Mouse (Mus musculus): Measurements from ENCODE around the gene Erich6b.
A peak's percentile ranks its signal among the peaks of the same experiment; 100 is the strongest.

Gene Erich6b

GRCm38 (mm10) chr14:75642080-75642479, at the start of gene Erich6b:
Gene Erich6b, plus strand, starts transcription at chr14:75642259.
- DNase-seq (ENCODE audit: low spot score in 2 of 2): no peak

- DNase-seq (ENCODE audit: low spot score in 2 of 2): no peak
Observed at GRCm38 (mm10) chr14:75592978-75593377, 49.1 kb upstream of the Erich6b start, which contains the start of gene Spert. Gene Spert, minus strand, starts transcription at chr14:75593116.

- DNase-seq (ENCODE audit: low spot score in 2 of 2): no peak
Observed at GRCm38 (mm10) chr14:75609176-75609575, 32.9 kb upstream of the Erich6b start.

- DNase-seq (ENCODE audit: low spot score in 2 of 2): no peak
Observed at GRCm38 (mm10) chr14:75616375-75616774, 25.7 kb upstream of the Erich6b start.

- DNase-seq (ENCODE audit: low spot score in 2 of 2): no peak
Observed at GRCm38 (mm10) chr14:75622984-75623383, 19.1 kb upstream of the Erich6b start.

GRCm38 (mm10) chr14:75628870-75629269, 13.2 kb upstream of the Erich6b start:
- DNase-seq (ENCODE audit: low spot score in 2 of 2): no peak

GRCm38 (mm10) chr14:75635350-75635749, 6.7 kb upstream of the Erich6b start:
- peak in 1 of 2 experiments; percentile 18 for DNase-seq (ENCODE audit: low spot score in 2 of 2)

- DNase-seq (ENCODE audit: low spot score in 2 of 2): no peak
Observed at GRCm38 (mm10) chr14:75636107-75636506, 6.0 kb upstream of the Erich6b start.

GRCm38 (mm10) chr14:75637641-75638040, 4.4 kb upstream of the Erich6b start:
- no peak for DNase-seq (ENCODE audit: low spot score in 2 of 2)

GRCm38 (mm10) chr14:75640846-75641245, 1.2 kb upstream of the Erich6b start:
- no peak for DNase-seq (ENCODE audit: low spot score in 2 of 2)

GRCm38 (mm10) chr14:75641369-75641768, 690 bp upstream of the Erich6b start:
- no peak for DNase-seq (ENCODE audit: low spot score in 2 of 2)

GRCm38 (mm10) chr14:75645461-75645860, 3.4 kb downstream of the Erich6b start:
- DNase-seq (ENCODE audit: low spot score in 2 of 2): no peak

- no peak for DNase-seq (ENCODE audit: low spot score in 2 of 2)
Observed at GRCm38 (mm10) chr14:75646060-75646459, 4.0 kb downstream of the Erich6b start.

GRCm38 (mm10) chr14:75646968-75647829, 5.1 kb downstream of the Erich6b start:
- no peak for DNase-seq (ENCODE audit: low spot score in 2 of 2)

- no peak for DNase-seq (ENCODE audit: low spot score in 2 of 2)
Observed at GRCm38 (mm10) chr14:75660936-75661335, 18.9 kb downstream of the Erich6b start.

GRCm38 (mm10) chr14:75661548-75661947, 19.5 kb downstream of the Erich6b start:
- no peak for DNase-seq (ENCODE audit: low spot score in 2 of 2)

GRCm38 (mm10) chr14:75665430-75666180, 23.5 kb downstream of the Erich6b start:
- no peak for DNase-seq (ENCODE audit: low spot score in 2 of 2)

GRCm38 (mm10) chr14:75669085-75669645, 27.1 kb downstream of the Erich6b start:
- DNase-seq (ENCODE audit: low spot score in 2 of 2): no peak

GRCm38 (mm10) chr14:75676316-75676715, 34.3 kb downstream of the Erich6b start:
- DNase-seq (ENCODE audit: low spot score in 2 of 2): no peak

GRCm38 (mm10) chr14:75690428-75690827, 48.4 kb downstream of the Erich6b start:
- no peak for DNase-seq (ENCODE audit: low spot score in 2 of 2)

GRCm38 (mm10) chr14:75696096-75696495, 54.0 kb downstream of the Erich6b start:
- DNase-seq (ENCODE audit: low spot score in 2 of 2): no peak

- no peak for DNase-seq (ENCODE audit: low spot score in 2 of 2)
Observed at GRCm38 (mm10) chr14:75697928-75698327, 55.9 kb downstream of the Erich6b start.
